Mouse (Mus musculus) urinary bladder, postnatal 14 days (tissue): ENCODE data around the gene Hipk3.

ENCODE experiments used
- DNase-seq: peaks from one replicate; pipeline ENCODE4 v3.0.0; 2021; ENCODE audit warnings: low spot score

Hipk3 gene

GRCm38 (mm10) chr2:104493951-104494800 is at the start of gene Hipk3:
Gene Hipk3 (minus strand): TSS chr2:104494446.
- DNase-seq: peak; percentile 84

GRCm38 (mm10) chr2:104540286-104540685 is 46.0 kb upstream of the Hipk3 start:
- no peak for DNase-seq

GRCm38 (mm10) chr2:104534751-104535150 is 40.5 kb upstream of the Hipk3 start:
- no peak for DNase-seq

GRCm38 (mm10) chr2:104532548-104532947 is 38.3 kb upstream of the Hipk3 start:
- no peak for DNase-seq

- no peak for DNase-seq
Measured at GRCm38 (mm10) chr2:104526559-104526958, 32.3 kb upstream of the Hipk3 start.

GRCm38 (mm10) chr2:104525506-104525905 is 31.3 kb upstream of the Hipk3 start:
- DNase-seq: peak; percentile 41

- DNase-seq: no peak
Measured at GRCm38 (mm10) chr2:104511622-104512021, 17.4 kb upstream of the Hipk3 start.

GRCm38 (mm10) chr2:104502388-104502787 is 8.1 kb upstream of the Hipk3 start:
- DNase-seq: no peak

- no peak for DNase-seq
Measured at GRCm38 (mm10) chr2:104501091-104501490, 6.8 kb upstream of the Hipk3 start.

GRCm38 (mm10) chr2:104497771-104498170 is 3.5 kb upstream of the Hipk3 start:
- no peak for DNase-seq

GRCm38 (mm10) chr2:104497231-104497630 is 3.0 kb upstream of the Hipk3 start:
- no peak for DNase-seq

GRCm38 (mm10) chr2:104496206-104496605 is 2.0 kb upstream of the Hipk3 start:
- no peak for DNase-seq

GRCm38 (mm10) chr2:104494801-104495185 is 547 bp upstream of the Hipk3 start:
- no peak for DNase-seq

- DNase-seq: peak; percentile 83
Measured at GRCm38 (mm10) chr2:104493021-104493950, 960 bp downstream of the Hipk3 start.

GRCm38 (mm10) chr2:104491221-104491795 is 2.9 kb downstream of the Hipk3 start:
- DNase-seq: no peak

GRCm38 (mm10) chr2:104490761-104491160 is 3.5 kb downstream of the Hipk3 start:
- DNase-seq: no peak

GRCm38 (mm10) chr2:104489851-104490250 is 4.4 kb downstream of the Hipk3 start:
- DNase-seq: no peak

GRCm38 (mm10) chr2:104484438-104484837 is 9.8 kb downstream of the Hipk3 start:
- DNase-seq: no peak

GRCm38 (mm10) chr2:104482156-104482555 is 12.1 kb downstream of the Hipk3 start:
- DNase-seq: no peak

GRCm38 (mm10) chr2:104479054-104479453 is 15.2 kb downstream of the Hipk3 start:
- no peak for DNase-seq

- no peak for DNase-seq
Measured at GRCm38 (mm10) chr2:104477398-104478015, 16.7 kb downstream of the Hipk3 start.

- no peak for DNase-seq
Measured at GRCm38 (mm10) chr2:104472056-104472455, 22.2 kb downstream of the Hipk3 start.
